Mouse (Mus musculus): Measurements from ENCODE around the gene Tns3.

The Tns3 gene

GRCm38 (mm10) chr11:8424342-8425225 is 239.8 kb downstream of the Tns3 start:
- DNase-seq: peak; percentile 81

DNA sequence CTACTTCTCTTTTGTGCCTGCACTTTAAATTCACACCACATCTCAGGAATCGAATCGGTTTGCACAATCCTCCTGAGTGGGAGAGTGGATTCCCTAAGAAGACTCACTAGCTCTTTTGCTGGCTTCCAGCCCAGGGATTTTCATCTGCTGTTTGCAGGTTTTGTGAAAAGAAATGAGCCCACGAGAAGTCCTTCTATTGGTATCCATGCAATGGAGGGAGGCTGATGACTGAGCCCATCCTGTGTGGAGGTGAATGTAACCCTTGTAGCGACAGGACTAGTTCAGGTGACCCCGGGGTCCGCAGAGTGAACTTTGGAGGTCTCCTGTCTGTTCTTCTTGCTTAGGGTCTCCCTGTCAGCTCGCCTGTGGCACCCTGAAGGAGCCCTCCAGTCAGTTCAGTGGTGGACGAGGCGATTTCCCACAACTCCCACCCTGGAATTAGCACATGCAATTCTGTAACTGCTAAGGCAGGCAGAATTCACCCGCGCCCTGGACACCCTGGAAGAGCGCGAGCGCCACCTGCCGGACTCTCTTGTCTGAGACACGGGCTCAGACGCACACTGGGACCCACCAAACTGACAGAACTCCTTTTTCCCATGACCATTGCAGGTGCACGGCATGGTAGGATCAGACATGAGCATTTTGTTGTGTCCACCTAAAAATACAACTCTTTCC is 259.0 kb downstream of the Tns3 start:
- DNase-seq: peak; percentile 59

GRCm38 (mm10) chr11:8401328-8401727 is 263.0 kb downstream of the Tns3 start:
- DNase-seq: no peak

DNA sequence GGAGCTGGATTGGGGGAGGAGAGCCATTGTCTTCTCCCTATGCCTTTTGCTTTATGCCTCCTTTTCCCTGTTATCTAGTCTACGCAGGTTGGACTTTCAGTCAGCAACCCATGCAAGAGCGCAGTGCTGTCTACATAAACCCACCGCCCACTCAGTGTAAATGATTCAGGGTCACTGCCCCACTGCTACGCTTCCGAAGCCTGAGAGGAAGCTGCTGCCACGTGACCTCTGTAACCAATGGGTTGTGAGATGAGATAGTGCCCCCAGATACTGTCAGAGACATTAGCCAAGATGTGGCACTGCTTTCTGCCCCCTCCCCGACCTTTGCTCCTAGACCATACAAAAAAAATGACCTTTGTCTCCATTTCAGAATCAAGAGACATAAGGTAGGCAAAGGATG is 268.0 kb downstream of the Tns3 start:
- DNase-seq: no peak

- DNase-seq: no peak
Measured at GRCm38 (mm10) chr11:8391564-8391963, 272.8 kb downstream of the Tns3 start.

GRCm38 (mm10) chr11:8385891-8386405 is 278.4 kb downstream of the Tns3 start:
- no peak for DNase-seq
